Mouse (Mus musculus) frontal cortex, postnatal 36 days (tissue): ENCODE measurements around the gene Cyp2d34.

ENCODE experiments used
- DNase-seq, 2 experiments: peaks; one replicate each; pipeline ENCODE4 v3.0.0; 2022; ENCODE audit warnings: low spot score in 2 of 2

Gene Cyp2d34

GRCm38 (mm10) chr15:82620531-82621202 lies at the start of gene Cyp2d34:
TSS of gene Cyp2d34 (minus strand) at chr15:82620946.
- DNase-seq = no peak

GRCm38 (mm10) chr15:82656346-82656745 lies 35.6 kb upstream of the Cyp2d34 start:
- no peak for DNase-seq

GRCm38 (mm10) chr15:82644371-82644770 lies 23.6 kb upstream of the Cyp2d34 start:
- DNase-seq = no peak

- no peak for DNase-seq
Observed at GRCm38 (mm10) chr15:82643771-82644170, 23.0 kb upstream of the Cyp2d34 start.

- DNase-seq = no peak
Observed at GRCm38 (mm10) chr15:82642771-82643170, 22.0 kb upstream of the Cyp2d34 start.

- DNase-seq = no peak
Observed at GRCm38 (mm10) chr15:82641921-82642320, 21.2 kb upstream of the Cyp2d34 start.

- no peak for DNase-seq
Observed at GRCm38 (mm10) chr15:82641390-82641789, 20.6 kb upstream of the Cyp2d34 start.

GRCm38 (mm10) chr15:82640201-82640600 lies 19.5 kb upstream of the Cyp2d34 start:
- DNase-seq = no peak

GRCm38 (mm10) chr15:82637130-82638075 lies 16.7 kb upstream of the Cyp2d34 start:
- DNase-seq = no peak

- no peak for DNase-seq
Observed at GRCm38 (mm10) chr15:82634976-82635375, 14.2 kb upstream of the Cyp2d34 start.

GRCm38 (mm10) chr15:82621993-82622392 lies 1.2 kb upstream of the Cyp2d34 start:
- DNase-seq = no peak

- no peak for DNase-seq
Observed at GRCm38 (mm10) chr15:82618362-82619020, 2.3 kb downstream of the Cyp2d34 start.

- no peak for DNase-seq
Observed at GRCm38 (mm10) chr15:82582621-82583020, 38.1 kb downstream of the Cyp2d34 start.

- no peak for DNase-seq
Observed at GRCm38 (mm10) chr15:82579071-82579470, 41.7 kb downstream of the Cyp2d34 start.

- DNase-seq = no peak
Observed at GRCm38 (mm10) chr15:82572856-82573255, 47.9 kb downstream of the Cyp2d34 start.
